Mouse (Mus musculus) CH12.LX (cell line): ENCODE measurements around the gene Tnnt2. TPM values are rescaled to one million over a fixed set of nuclear protein-coding genes. Genes with fewer than 3 reads are reported as not detected.

Experiments
- DNase-seq: peaks from one replicate; pipeline ENCODE4 v3.0.0-alpha.2; 2013; ENCODE audit errors: extremely low read depth
- H3K27ac ChIP-seq: 2 replicates; pipeline ENCODE4 v1.5.1; 2012; ENCODE audit warnings: low read depth, mild to moderate bottlenecking, control low read depth, moderate library complexity; ENCODE audit not compliant: insufficient read depth
- H3K27me3 ChIP-seq: replicated peaks from 2 replicates; pipeline ENCODE3; 2012; ENCODE audit warnings: inconsistent platforms
- H3K36me3 ChIP-seq, 2 experiments: replicated peaks in 1 of 2; 2 replicates each; pipeline versions ENCODE3 to v1.6.1; 2012; ENCODE audit warnings: inconsistent platforms in 1 of 2, low read length in 1 of 2, mild to moderate bottlenecking in 1 of 2, mixed read lengths in 1 of 2, moderate library complexity in 1 of 2; ENCODE audit not compliant: control insufficient read depth in 1 of 2, insufficient read depth in 1 of 2
- H3K4me1 ChIP-seq, 2 experiments: 2 replicates each; pipeline ENCODE4 v1.6.1; 2012; ENCODE audit warnings: inconsistent platforms in 1 of 2, moderate library complexity in 1 of 2; ENCODE audit not compliant: insufficient read depth in 2 of 2, control insufficient read depth in 1 of 2
- H3K4me2 ChIP-seq: 2 replicates; pipeline ENCODE4 v1.6.1; 2012; ENCODE audit warnings: low read depth, mild to moderate bottlenecking, control low read depth; ENCODE audit not compliant: poor library complexity, insufficient read depth, severe bottlenecking
- H3K4me3 ChIP-seq, 3 experiments: fragments of 150-350 bp in 1 of 3; sonication (generic) in 1 of 3; replicated peaks in 1 of 3; 2 replicates each; pipeline versions ENCODE3 to v1.5.1; 2011 to 2012; ENCODE audit warnings: low read depth in 2 of 3, low read length in 2 of 3, mild to moderate bottlenecking in 2 of 3, moderate library complexity in 2 of 3, control low read depth in 1 of 3, improper control_type of control experiment in 1 of 3, inconsistent platforms in 1 of 3, mixed read lengths in 1 of 3; ENCODE audit not compliant: poor library complexity in 1 of 3
- H3K79me2 ChIP-seq: replicated peaks from 2 replicates; pipeline ENCODE4 v1.6.1; 2012; ENCODE audit warnings: mild to moderate bottlenecking, moderate library complexity; ENCODE audit not compliant: control insufficient read depth, poor library complexity, insufficient read depth, severe bottlenecking; ENCODE audit errors: extremely low read depth
- H3K9ac ChIP-seq: 2 replicates; pipeline ENCODE4 v1.6.1; 2012; ENCODE audit warnings: low read depth, mild to moderate bottlenecking, control low read depth, moderate library complexity; ENCODE audit not compliant: insufficient read depth
- H3K9me3 ChIP-seq: replicated peaks from 2 replicates; pipeline ENCODE3; 2012; ENCODE audit warnings: low read length, inconsistent platforms, mixed read lengths
- BHLHE40 ChIP-seq: IDR thresholded peaks from 2 replicates; pipeline ENCODE4 v1.6.1; 2011; ENCODE audit warnings: mild to moderate bottlenecking, low read depth, low read length, improper control_type of control experiment
- CHD2 ChIP-seq: IDR thresholded peaks from 2 replicates; pipeline ENCODE4 v1.6.1; 2011; ENCODE audit warnings: low read length, improper control_type of control experiment
- E2F4 ChIP-seq: IDR thresholded peaks from 2 replicates; pipeline ENCODE4 v1.6.1; 2011; ENCODE audit warnings: low read depth, low read length, improper control_type of control experiment; ENCODE audit not compliant: insufficient replicate concordance
- ELF1 ChIP-seq: IDR thresholded peaks from 2 replicates; pipeline ENCODE4 v1.6.1; 2014; ENCODE audit warnings: low read depth, mild to moderate bottlenecking, inconsistent platforms, low read length, improper control_type of control experiment
- EP300 ChIP-seq: IDR thresholded peaks from 2 replicates; pipeline ENCODE4 v1.6.1; 2011; ENCODE audit warnings: low read length, improper control_type of control experiment
- IRF4 ChIP-seq: IDR thresholded peaks from 2 replicates; pipeline ENCODE4 v1.6.1; 2014; ENCODE audit warnings: low read depth, mild to moderate bottlenecking, inconsistent platforms, low read length, improper control_type of control experiment
- JUN ChIP-seq: IDR thresholded peaks from 2 replicates; pipeline ENCODE4 v1.6.1; 2011; ENCODE audit warnings: low read depth, mild to moderate bottlenecking, low read length, improper control_type of control experiment, moderate library complexity; ENCODE audit not compliant: insufficient read depth
- KAT2A ChIP-seq: IDR thresholded peaks from 2 replicates; pipeline ENCODE4 v1.6.1; 2012; ENCODE audit warnings: low read length, improper control_type of control experiment, inconsistent platforms; ENCODE audit not compliant: insufficient replicate concordance
- MAFK ChIP-seq: IDR thresholded peaks from 2 replicates; pipeline ENCODE4 v1.6.1; 2011; ENCODE audit warnings: low read length, improper control_type of control experiment; ENCODE audit not compliant: insufficient replicate concordance
- MAX ChIP-seq: IDR thresholded peaks from 2 replicates; pipeline ENCODE4 v1.6.1; 2011; ENCODE audit warnings: low read length, improper control_type of control experiment
- MAZ ChIP-seq: IDR thresholded peaks from 2 replicates; pipeline ENCODE4 v1.6.1; 2012; ENCODE audit warnings: low read depth, mild to moderate bottlenecking, inconsistent platforms, low read length, improper control_type of control experiment, moderate library complexity
- MEF2A ChIP-seq: IDR thresholded peaks from 2 replicates; pipeline ENCODE4 v1.6.1; 2014; ENCODE audit warnings: low read depth, mild to moderate bottlenecking, inconsistent platforms, low read length, improper control_type of control experiment, borderline replicate concordance
- MXI1 ChIP-seq: IDR thresholded peaks from 2 replicates; pipeline ENCODE4 v1.6.1; 2011; ENCODE audit warnings: mild to moderate bottlenecking, low read depth, low read length, improper control_type of control experiment
- MYC ChIP-seq: IDR thresholded peaks from 2 replicates; pipeline ENCODE4 v1.6.1; 2011; ENCODE audit warnings: low read depth, mild to moderate bottlenecking, improper control_type of control experiment, low read length
- PAX5 ChIP-seq: IDR thresholded peaks from 2 replicates; pipeline ENCODE4 v1.6.1; 2012; ENCODE audit warnings: low read length, inconsistent platforms, mixed read lengths
- POLR2A ChIP-seq: IDR thresholded peaks from 2 replicates; pipeline ENCODE4 v1.6.1; 2011; ENCODE audit warnings: low read depth, mild to moderate bottlenecking, improper control_type of control experiment, low read length
- RAD21 ChIP-seq: IDR thresholded peaks from 2 replicates; pipeline ENCODE4 v1.6.1; 2011; ENCODE audit warnings: low read depth, mild to moderate bottlenecking, low read length, improper control_type of control experiment, moderate library complexity
- RCOR1 ChIP-seq: conservative IDR thresholded peaks from 2 replicates; pipeline ENCODE4 v1.6.1; 2012; ENCODE audit warnings: low read depth, mild to moderate bottlenecking, inconsistent platforms, low read length, improper control_type of control experiment
- SIN3A ChIP-seq: IDR thresholded peaks from 2 replicates; pipeline ENCODE4 v1.6.1; 2012; ENCODE audit warnings: low read length, improper control_type of control experiment, inconsistent platforms
- SMC3 ChIP-seq: IDR thresholded peaks from 2 replicates; pipeline ENCODE4 v1.6.1; 2011; ENCODE audit warnings: low read depth, low read length, improper control_type of control experiment
- UBTF ChIP-seq: IDR thresholded peaks from 2 replicates; pipeline ENCODE4 v1.6.1; 2012; ENCODE audit warnings: low read depth, mild to moderate bottlenecking, inconsistent platforms, low read length, improper control_type of control experiment, moderate library complexity
- USF2 ChIP-seq: conservative IDR thresholded peaks from 2 replicates; pipeline ENCODE4 v1.6.1; 2011; ENCODE audit warnings: low read depth, low read length, improper control_type of control experiment
- ZC3H11A ChIP-seq: IDR thresholded peaks from 2 replicates; pipeline ENCODE4 v1.6.1; 2012; ENCODE audit warnings: low read depth, mild to moderate bottlenecking, inconsistent platforms, low read length, improper control_type of control experiment
- dilution Hi-C: fragments of 300-500 bp; cut with MboI; formaldehyde crosslinking; loops from 2 replicates; pipeline ENCODE4 v1.14.3; 2020; ENCODE audit warnings: low sequenced_read_pairs; ENCODE audit not compliant: extremely low pct_unique_long_range_greater_than_20kb, extremely low pct_ligation_motif_present
- in situ Hi-C: fragments of 300-500 bp; cut with MboI; formaldehyde crosslinking; loops from 3 replicates; pipeline ENCODE4 v1.14.3; 2019; ENCODE audit warnings: low sequenced_read_pairs, low pct_ligation_motif_present, low pct_unique_long_range_greater_than_20kb, mixed read lengths
- polyA plus RNA-seq: library from polyadenylated mRNA; unstranded; fragments of >175 nt; gene quantifications from 2 replicates; pipeline ENCODE4 v1.2.1, GENCODE M21; 2012; ENCODE audit warnings: low read depth; ENCODE audit not compliant: insufficient read length
- total RNA-seq, 2 experiments: library from RNA; depleted of rRNA; stranded (reverse); fragments of 300-350 nt in 1 of 2; fragments of >200 nt in 1 of 2; gene quantifications; 2 replicates each; pipeline ENCODE4 v1.2.3; 2012 to 2014

The Tnnt2 gene
- total and polyA plus RNA-seq, 3 experiments, result 3.6 to 31.1 (median 8.6) TPM

- TF ChIP-seq MAX (no peak), IRF4 (no peak), MYC (no peak), USF2 (no peak), E2F4 (no peak), BHLHE40 (no peak), SMC3 (no peak), UBTF (no peak), RAD21 (no peak), POLR2A (no peak), KAT2A (no peak), MAFK (no peak), ZC3H11A (no peak)
- Histone ChIP-seq H3K4me2 (no peak overlapping the region), H3K27ac (no peak overlapping the region), H3K4me1 (peaks cover 3 to 24% of the 10 kb centered on the region in 2 experiments; a peak in 3 of 4 replicates), H3K27me3 (peaks cover 78% of the 10 kb centered on the region), H3K4me3 (no peak overlapping the region), H3K9ac (no peak overlapping the region), H3K79me2 (no peaks in the 10 kb centered on the region), H3K9me3 (no peaks in the 10 kb centered on the region), H3K36me3 (no peaks in the 10 kb centered on the region)
- dilution Hi-C loops, result no loop called here
- no peak for DNase-seq
- in situ Hi-C loops, result no loop called here
Measured at GRCm38 (mm10) chr1:135862561-135862960, 26.4 kb downstream of the Tnnt2 start.

GRCm38 (mm10) chr1:135863786-135864335, 27.7 kb downstream of the Tnnt2 start:
- Histone ChIP-seq H3K9me3 (no peaks in the 10 kb centered on the region), H3K79me2 (no peaks in the 10 kb centered on the region), H3K36me3 (no peaks in the 10 kb centered on the region), H3K27ac (no peak overlapping the region), H3K27me3 (peaks cover 83% of the 10 kb centered on the region), H3K4me2 (no peak overlapping the region), H3K4me3 (no peak overlapping the region), H3K4me1 (peaks cover 3 to 24% of the 10 kb centered on the region in 2 experiments; a peak in 3 of 4 replicates), H3K9ac (no peak overlapping the region)
- DNase-seq, result no peak
- dilution Hi-C loops, result no loop called here
- in situ Hi-C loops, result no loop called here
- TF ChIP-seq BHLHE40, result no peak
- TF ChIP-seq MYC, result no peak
- TF ChIP-seq RCOR1, result no peak
- TF ChIP-seq MEF2A, result no peak
- TF ChIP-seq E2F4, result no peak
- TF ChIP-seq SIN3A, result no peak
- TF ChIP-seq IRF4, result no peak
- no peak for TF ChIP-seq MAFK
- TF ChIP-seq CHD2, result no peak
- TF ChIP-seq MAX, result no peak
- no peak for TF ChIP-seq SMC3
- no peak for TF ChIP-seq JUN
- TF ChIP-seq MXI1, result no peak
- TF ChIP-seq PAX5, result no peak
- no peak for TF ChIP-seq EP300
- no peak for TF ChIP-seq ELF1
- no peak for TF ChIP-seq MAZ
